Mouse (Mus musculus) MEL (cell line): ENCODE measurements at regions not wholly inside any gene's neighbourhood (a gene's known extent, or its start where the extent isn't known, plus 50 kb on each side); places are given as distances from the start of the nearest gene placed in this dataset.

Experiments
- DNase-seq: peaks from one replicate; pipeline ENCODE4 v3.0.0; 2011; ENCODE audit warnings: low read depth, low spot score
- H3K27ac ChIP-seq: 2 replicates; pipeline ENCODE4 v1.5.1; 2012; ENCODE audit warnings: low read depth, mild to moderate bottlenecking, control low read depth, low read length, moderate library complexity; ENCODE audit not compliant: control insufficient read depth
- H3K27me3 ChIP-seq, 2 experiments: fragments of 150-350 bp in 1 of 2; sonication (generic) in 1 of 2; 2 replicates each; pipeline ENCODE4 v1.6.1; 2012; ENCODE audit warnings: low read length in 2 of 2, mild to moderate bottlenecking in 2 of 2, improper control_type of control experiment in 1 of 2, moderate library complexity in 1 of 2; ENCODE audit not compliant: insufficient read depth in 2 of 2, control insufficient read depth in 1 of 2
- H3K36me3 ChIP-seq, 2 experiments: 2 replicates each; pipeline ENCODE4 v1.6.1; 2012 to 2014; ENCODE audit warnings: low read length in 2 of 2, improper control_type of control experiment in 1 of 2, inconsistent platforms in 1 of 2, mild to moderate bottlenecking in 1 of 2; ENCODE audit not compliant: insufficient read depth in 2 of 2, control insufficient read depth in 1 of 2
- H3K4me1 ChIP-seq, 2 experiments: fragments of 150-350 bp in 1 of 2; sonication (generic) in 1 of 2; 2 replicates each; pipeline ENCODE4 v1.6.1; 2012; ENCODE audit warnings: low read length in 2 of 2, improper control_type of control experiment in 1 of 2, mild to moderate bottlenecking in 1 of 2; ENCODE audit not compliant: insufficient read depth in 2 of 2, control insufficient read depth in 1 of 2
- H3K4me3 ChIP-seq, 2 experiments: fragments of 150-350 bp in 1 of 2; sonication (generic) in 1 of 2; 2 replicates each; pipeline ENCODE4 v1.5.1; 2012; ENCODE audit warnings: low read depth in 2 of 2, low read length in 2 of 2, mild to moderate bottlenecking in 2 of 2, moderate library complexity in 2 of 2, control low read depth in 1 of 2, improper control_type of control experiment in 1 of 2; ENCODE audit not compliant: control insufficient read depth in 1 of 2, insufficient read depth in 1 of 2
- H3K79me2 ChIP-seq: 2 replicates; pipeline ENCODE4 v1.6.1; 2012; ENCODE audit warnings: mild to moderate bottlenecking, low read length, moderate library complexity; ENCODE audit not compliant: control insufficient read depth, poor library complexity, insufficient read depth
- H3K9ac ChIP-seq: 2 replicates; pipeline ENCODE4 v1.6.1; 2012; ENCODE audit warnings: low read depth, mild to moderate bottlenecking, control low read depth, low read length, moderate library complexity; ENCODE audit not compliant: control insufficient read depth, poor library complexity, severe bottlenecking
- H3K9me3 ChIP-seq: fragments of 150-350 bp; sonication (generic); replicated peaks from 2 replicates; pipeline ENCODE4 v1.6.1; 2012; ENCODE audit warnings: mild to moderate bottlenecking, low read length, improper control_type of control experiment, moderate library complexity; ENCODE audit not compliant: insufficient read depth
- CHD2 ChIP-seq: IDR thresholded peaks from 2 replicates; pipeline ENCODE4 v1.6.1; 2011; ENCODE audit warnings: low read length, improper control_type of control experiment
- CTCF ChIP-seq, 3 experiments: IDR thresholded peaks in 2 of 3; conservative IDR thresholded peaks in 1 of 3; 2 replicates each; pipeline ENCODE4 v1.5.1; 2011 to 2012; ENCODE audit warnings: low read length in 3 of 3, low read depth in 2 of 3, mild to moderate bottlenecking in 2 of 3, improper control_type of control experiment in 1 of 3, inconsistent platforms in 1 of 3, mixed read lengths in 1 of 3, moderate library complexity in 1 of 3; ENCODE audit not compliant: control insufficient read depth in 1 of 3, insufficient read depth in 1 of 3, poor library complexity in 1 of 3, severe bottlenecking in 1 of 3
- E2F4 ChIP-seq: IDR thresholded peaks from 2 replicates; pipeline ENCODE4 v1.6.1; 2011; ENCODE audit warnings: low read depth, low read length, improper control_type of control experiment, borderline replicate concordance
- ELF1 ChIP-seq: IDR thresholded peaks from 2 replicates; pipeline ENCODE4 v1.6.1; 2014; ENCODE audit warnings: low read depth, mild to moderate bottlenecking, inconsistent platforms, low read length, improper control_type of control experiment, moderate library complexity
- EP300 ChIP-seq, 2 experiments: IDR thresholded peaks; 2 replicates each; pipeline ENCODE4 v1.6.1; 2011; ENCODE audit warnings: improper control_type of control experiment in 2 of 2, low read length in 2 of 2, low read depth in 1 of 2, mild to moderate bottlenecking in 1 of 2
- ETS1 ChIP-seq: IDR thresholded peaks from 2 replicates; pipeline ENCODE4 v1.6.1; 2012; ENCODE audit warnings: low read depth, mild to moderate bottlenecking, inconsistent platforms, low read length, improper control_type of control experiment, moderate library complexity
- GABPA ChIP-seq: IDR thresholded peaks from 2 replicates; pipeline ENCODE4 v1.6.1; 2012; ENCODE audit warnings: low read depth, mild to moderate bottlenecking, inconsistent platforms, low read length, improper control_type of control experiment, moderate library complexity
- MAZ ChIP-seq: IDR thresholded peaks from 2 replicates; pipeline ENCODE4 v1.6.1; 2012; ENCODE audit warnings: low read depth, mild to moderate bottlenecking, inconsistent platforms, low read length, improper control_type of control experiment
- MXI1 ChIP-seq: IDR thresholded peaks from 2 replicates; pipeline ENCODE4 v1.6.1; 2011; ENCODE audit warnings: mild to moderate bottlenecking, low read depth, low read length, improper control_type of control experiment
- MYB ChIP-seq: IDR thresholded peaks from 2 replicates; pipeline ENCODE4 v1.6.1; 2011; ENCODE audit warnings: mild to moderate bottlenecking, low read depth, low read length, improper control_type of control experiment
- NELFE ChIP-seq: IDR thresholded peaks from 2 replicates; pipeline ENCODE4 v1.6.1; 2011; ENCODE audit warnings: low read depth, low read length, improper control_type of control experiment
- POLR2A ChIP-seq, 2 experiments: IDR thresholded peaks; 2 replicates each; pipeline ENCODE4 v1.6.1; 2011 to 2012; ENCODE audit warnings: low read length in 2 of 2, mild to moderate bottlenecking in 2 of 2, control low read depth in 1 of 2, improper control_type of control experiment in 1 of 2, low read depth in 1 of 2, moderate library complexity in 1 of 2; ENCODE audit not compliant: control insufficient read depth in 1 of 2, insufficient read depth in 1 of 2, poor library complexity in 1 of 2
- POLR2AphosphoS5 ChIP-seq: IDR thresholded peaks from 2 replicates; pipeline ENCODE4 v1.6.1; 2012; ENCODE audit warnings: low read depth, borderline replicate concordance, mild to moderate bottlenecking, inconsistent platforms, low read length, moderate library complexity, mixed read lengths
- TAL1 ChIP-seq: IDR thresholded peaks from 2 replicates; pipeline ENCODE4 v1.6.1; 2012; ENCODE audit warnings: mild to moderate bottlenecking, inconsistent platforms, low read length, moderate library complexity, mixed read lengths
- USF1 ChIP-seq: IDR thresholded peaks from 2 replicates; pipeline ENCODE4 v1.6.1; 2014; ENCODE audit warnings: low read depth, mild to moderate bottlenecking, inconsistent platforms, low read length, improper control_type of control experiment, moderate library complexity
- ZC3H11A ChIP-seq: IDR thresholded peaks from 2 replicates; pipeline ENCODE4 v1.6.1; 2012; ENCODE audit warnings: low read depth, mild to moderate bottlenecking, inconsistent platforms, low read length, improper control_type of control experiment
- ZNF384 ChIP-seq: IDR thresholded peaks from 2 replicates; pipeline ENCODE4 v1.6.1; 2012; ENCODE audit warnings: low read depth, mild to moderate bottlenecking, inconsistent platforms, low read length, improper control_type of control experiment

DNA sequence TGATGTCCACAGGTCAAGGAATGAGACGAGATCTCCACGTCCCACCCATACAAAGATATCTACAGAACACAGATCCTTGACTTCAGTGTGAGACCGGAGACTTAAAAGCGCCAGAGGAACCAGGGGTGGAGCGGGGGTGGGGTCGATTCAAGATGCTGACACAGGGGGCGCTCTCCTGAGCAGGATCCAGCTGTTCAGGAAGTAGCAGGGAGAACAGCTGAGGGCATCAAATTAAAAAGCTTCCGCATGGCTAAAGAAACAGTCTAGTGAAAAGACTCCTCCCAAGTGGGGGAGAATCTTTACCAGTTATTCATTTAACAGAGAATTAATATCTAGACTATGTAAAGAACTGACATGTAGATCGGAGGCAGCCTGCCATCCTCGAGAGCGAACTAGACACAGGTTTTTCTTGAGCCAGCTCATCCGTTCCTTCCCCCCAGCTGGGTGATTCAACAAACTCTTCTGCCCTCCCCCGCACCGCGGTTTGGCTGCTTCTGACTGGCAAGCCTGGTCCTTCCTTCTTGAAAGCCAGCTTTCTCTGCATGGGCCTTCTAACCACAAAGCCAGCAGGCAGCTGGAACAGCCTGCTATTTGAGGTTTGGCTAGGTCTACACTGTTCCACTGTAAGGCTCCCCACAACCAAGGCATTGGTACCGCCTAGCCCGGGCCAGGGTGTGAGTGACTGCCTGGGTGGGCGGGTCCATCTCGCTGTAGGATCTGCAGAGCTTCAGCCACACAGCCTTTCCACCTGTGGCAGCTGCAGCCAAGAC lies 218.6 kb downstream of the Uaca start:
- no peak overlapping the region for H3K9ac ChIP-seq
- H3K79me2 ChIP-seq, result no peaks in the 10 kb centered on the region
- peak overlapping the region; percentile 40 for H3K27ac ChIP-seq
- TF ChIP-seq USF1 (no peak), MXI1 (no peak), CTCF (IDR thresholded peaks at IDR 0.05 in 2 of 3, conservative IDR thresholded peaks at IDR 0.05 in 1 of 3; ENCODE audit: control insufficient read depth in 1 of 3, insufficient read depth in 1 of 3, low read depth in 2 of 3, low read length in 3 of 3, poor library complexity in 1 of 3, severe bottlenecking in 1 of 3) (peak; percentile 40 to 71 (median 49)), MAZ (no peak), NELFE (no peak), ELF1 (no peak; the same call in 1 of the 2 replicates), EP300 (IDR thresholded peaks at IDR 0.05; ENCODE audit: low read depth in 1 of 2, low read length in 2 of 2) (0 out of 4 replicates have a peak, but pooled peaks have one; percentile 6 to 17), ETS1 (peak; percentile 70), MYB (no peak), GABPA (no peak), POLR2A (IDR thresholded peaks at IDR 0.05; ENCODE audit: control insufficient read depth in 1 of 2, insufficient read depth in 1 of 2, low read depth in 1 of 2, low read length in 2 of 2, poor library complexity in 1 of 2) (no peak), ZC3H11A (no peak), E2F4 (no peak), POLR2AphosphoS5 (no peak), ZNF384 (no peak), CHD2 (no peak), TAL1 (no peak)
- TF ChIP-seq, all 39 proteins: peak for 3
- H3K4me1 ChIP-seq, result no peaks in the 10 kb centered on the region; a peak in 1 of 4 replicates
- peak; percentile 67 for DNase-seq
- no peaks in the 10 kb centered on the region for H3K9me3 ChIP-seq
- no peaks in the 10 kb centered on the region; a peak in 1 of 4 replicates for H3K27me3 ChIP-seq
- no peaks in the 10 kb centered on the region for H3K36me3 ChIP-seq
- peak overlapping the region in 1 of 2 experiments; percentile 9; a peak in 2 of 4 replicates for H3K4me3 ChIP-seq

DNA sequence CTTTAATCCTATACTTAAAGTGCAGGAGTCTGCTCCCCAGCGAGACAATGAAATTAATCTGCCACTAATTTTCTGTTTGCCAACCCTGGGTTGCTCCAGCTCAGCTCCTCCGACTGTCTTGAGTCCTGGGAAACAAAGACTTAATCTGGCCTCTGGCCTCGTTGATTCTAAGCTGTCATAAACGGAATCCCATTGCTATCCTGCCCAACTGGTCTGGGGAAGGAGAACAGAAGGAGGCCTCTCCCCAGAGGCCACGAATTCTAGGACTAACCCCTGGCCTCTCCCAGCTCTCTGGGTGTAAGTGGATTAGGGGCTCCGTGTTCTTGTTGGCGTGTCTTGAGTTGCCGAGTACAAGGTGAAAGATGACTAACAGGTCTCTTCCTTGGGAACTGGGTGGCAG lies 219.8 kb downstream of the Uaca start:
- no peak for DNase-seq
- Histone ChIP-seq H3K79me2 (no peaks in the 10 kb centered on the region), H3K27me3 (no peaks in the 10 kb centered on the region; a peak in 1 of 4 replicates), H3K4me1 (no peaks in the 10 kb centered on the region; a peak in 1 of 4 replicates), H3K4me3 (no peak overlapping the region), H3K9ac (no peak overlapping the region)
- no peak for TF ChIP-seq POLR2AphosphoS5
- TF ChIP-seq CTCF (IDR thresholded peaks at IDR 0.05 in 2 of 3, conservative IDR thresholded peaks at IDR 0.05 in 1 of 3; ENCODE audit: control insufficient read depth in 1 of 3, insufficient read depth in 1 of 3, low read depth in 2 of 3, low read length in 3 of 3, poor library complexity in 1 of 3, severe bottlenecking in 1 of 3), result no peak
- TF ChIP-seq, all 39 proteins: peak for 0
- Histone ChIP-seq H3K36me3 (no peaks in the 10 kb centered on the region), H3K9me3 (no peaks in the 10 kb centered on the region), H3K27ac (no peak overlapping the region)
